Mouse (Mus musculus): ENCODE results near the gene Arfgap2. TPM values are rescaled to one million over a fixed set of nuclear protein-coding genes. Genes with fewer than 3 reads are reported as not detected.
"Not testable (repeated sequence)": the region's sequence is repeated elsewhere in the genome, so short reads cannot be mapped to it uniquely, and the experiment has no call there.

Arfgap2 gene
- 77.5 and 77.7 TPM in 2 replicates for polyA plus RNA-seq (2015; fragmentation: Nextera tagmentation; extraction: Ambion mirVana)

GRCm38 (mm10) chr2:91264711-91265681 is at the start of gene Arfgap2:
TSS of gene Arfgap2 (plus strand) at chr2:91264974.
- Histone ChIP-seq H3K4me1 (replicated peaks; ENCODE audit: control insufficient read depth, insufficient read depth, low read length) (peaks cover 16% of the 10 kb centered on the region), H3K4me2 (ENCODE audit: low read length) (peak within 1 kb of the TSS; percentile 91), H3K27me3 (replicated peaks; ENCODE audit: control insufficient read depth, insufficient read depth, low read length) (no peaks in the 10 kb centered on the region), H3K36me3 (ENCODE audit: control insufficient read depth, insufficient read depth) (peaks cover 27% of the 10 kb centered on the region), H3K9ac (replicated peaks; ENCODE audit: low read depth, low read length) (peak within 1 kb of the TSS; percentile 87), H3K27ac (ENCODE audit: low read length) (peak within 1 kb of the TSS; percentile 87), H3K9me3 (ENCODE audit: control insufficient read depth, low read length) (no peaks in the 10 kb centered on the region), H3K4me3 (replicated peaks; ENCODE audit: low read length) (peak within 1 kb of the TSS; percentile 77)
- 1% methylated on average over 72 of the region's 72 CpGs for WGBS
- ATAC-seq, result peak; percentile 99

- no peak overlapping the region for H3K27ac ChIP-seq (ENCODE audit: low read length)
- 43% methylated on average over 4 of the region's 4 CpGs for WGBS
- H3K9ac ChIP-seq (replicated peaks; ENCODE audit: low read depth, low read length), result no peak overlapping the region
- no peaks in the 10 kb centered on the region for H3K27me3 ChIP-seq (replicated peaks; ENCODE audit: control insufficient read depth, insufficient read depth, low read length)
- no peak for ATAC-seq
- no peaks in the 10 kb centered on the region for H3K9me3 ChIP-seq (ENCODE audit: control insufficient read depth, low read length)
- no peak overlapping the region for H3K4me3 ChIP-seq (replicated peaks; ENCODE audit: low read length)
- 0 out of 2 replicates have a peak, but pooled peaks cover 2% of the 10 kb centered on the region for H3K4me1 ChIP-seq (replicated peaks; ENCODE audit: control insufficient read depth, insufficient read depth, low read length)
- H3K4me2 ChIP-seq (ENCODE audit: low read length), result no peak overlapping the region
- peaks cover 8% of the 10 kb centered on the region; the same call in 1 of the 2 replicates for H3K36me3 ChIP-seq (ENCODE audit: control insufficient read depth, insufficient read depth)
Observed at GRCm38 (mm10) chr2:91217032-91217431, 47.7 kb upstream of the Arfgap2 start.

GRCm38 (mm10) chr2:91220501-91220900 is 44.3 kb upstream of the Arfgap2 start:
- ATAC-seq, result no peak
- Histone ChIP-seq H3K36me3 (ENCODE audit: control insufficient read depth, insufficient read depth) (no peaks in the 10 kb centered on the region), H3K4me2 (ENCODE audit: low read length) (no peak overlapping the region), H3K4me3 (replicated peaks; ENCODE audit: low read length) (no peak overlapping the region), H3K4me1 (replicated peaks; ENCODE audit: control insufficient read depth, insufficient read depth, low read length) (0 out of 2 replicates have a peak, but pooled peaks cover 2% of the 10 kb centered on the region), H3K27me3 (replicated peaks; ENCODE audit: control insufficient read depth, insufficient read depth, low read length) (no peaks in the 10 kb centered on the region), H3K27ac (ENCODE audit: low read length) (no peak overlapping the region), H3K9me3 (ENCODE audit: control insufficient read depth, low read length) (no peaks in the 10 kb centered on the region), H3K9ac (replicated peaks; ENCODE audit: low read depth, low read length) (no peak overlapping the region)
- whole genome bisulfite sequencing, result 98% methylated on average over 3 of the region's 3 CpGs

GRCm38 (mm10) chr2:91223614-91224013 is 41.2 kb upstream of the Arfgap2 start:
- no peaks in the 10 kb centered on the region for H3K4me1 ChIP-seq (replicated peaks; ENCODE audit: control insufficient read depth, insufficient read depth, low read length)
- H3K27ac ChIP-seq (ENCODE audit: low read length), result no peak overlapping the region
- H3K9ac ChIP-seq (replicated peaks; ENCODE audit: low read depth, low read length), result no peak overlapping the region
- WGBS, result 79% methylated on average over 2 of the region's 2 CpGs
- H3K4me3 ChIP-seq (replicated peaks; ENCODE audit: low read length), result no peak overlapping the region
- no peaks in the 10 kb centered on the region for H3K36me3 ChIP-seq (ENCODE audit: control insufficient read depth, insufficient read depth)
- H3K4me2 ChIP-seq (ENCODE audit: low read length), result no peak overlapping the region
- ATAC-seq, result no peak
- H3K27me3 ChIP-seq (replicated peaks; ENCODE audit: control insufficient read depth, insufficient read depth, low read length), result no peaks in the 10 kb centered on the region
- no peaks in the 10 kb centered on the region for H3K9me3 ChIP-seq (ENCODE audit: control insufficient read depth, low read length)

GRCm38 (mm10) chr2:91229735-91230134 is 35.0 kb upstream of the Arfgap2 start:
- H3K4me3 ChIP-seq (replicated peaks; ENCODE audit: low read length), result no peak overlapping the region
- no peaks in the 10 kb centered on the region for H3K9me3 ChIP-seq (ENCODE audit: control insufficient read depth, low read length)
- peaks cover 3% of the 10 kb centered on the region; the same call in 1 of the 2 replicates for H3K36me3 ChIP-seq (ENCODE audit: control insufficient read depth, insufficient read depth)
- H3K4me1 ChIP-seq (replicated peaks; ENCODE audit: control insufficient read depth, insufficient read depth, low read length), result no peaks in the 10 kb centered on the region
- H3K27me3 ChIP-seq (replicated peaks; ENCODE audit: control insufficient read depth, insufficient read depth, low read length), result no peaks in the 10 kb centered on the region
- H3K9ac ChIP-seq (replicated peaks; ENCODE audit: low read depth, low read length), result no peak overlapping the region
- ATAC-seq, result no peak
- H3K27ac ChIP-seq (ENCODE audit: low read length), result no peak overlapping the region
- no peak overlapping the region for H3K4me2 ChIP-seq (ENCODE audit: low read length)
- WGBS, result 87% methylated on average over 2 of the region's 2 CpGs

- H3K36me3 ChIP-seq (ENCODE audit: control insufficient read depth, insufficient read depth), result peaks cover 3% of the 10 kb centered on the region; the same call in 1 of the 2 replicates
- peak within 1 kb of the TSS; percentile 87 for H3K4me2 ChIP-seq (ENCODE audit: low read length)
- WGBS, result under 1% methylated on average over 46 of the region's 48 CpGs
- peak within 1 kb of the TSS; percentile 65 for H3K4me3 ChIP-seq (replicated peaks; ENCODE audit: low read length)
- ATAC-seq, result peak; percentile 98
- H3K9me3 ChIP-seq (ENCODE audit: control insufficient read depth, low read length), result no peaks in the 10 kb centered on the region
- H3K4me1 ChIP-seq (replicated peaks; ENCODE audit: control insufficient read depth, insufficient read depth, low read length), result peaks cover 10% of the 10 kb centered on the region
- H3K27me3 ChIP-seq (replicated peaks; ENCODE audit: control insufficient read depth, insufficient read depth, low read length), result no peaks in the 10 kb centered on the region
- peak within 1 kb of the TSS; percentile 96 for H3K27ac ChIP-seq (ENCODE audit: low read length)
- peak within 1 kb of the TSS; percentile 66 for H3K9ac ChIP-seq (replicated peaks; ENCODE audit: low read depth, low read length)
Observed at GRCm38 (mm10) chr2:91236601-91237510, 27.9 kb upstream of the Arfgap2 start, which contains the start of gene Ddb2. TSS of gene Ddb2 (minus strand) at chr2:91236982.

- Histone ChIP-seq H3K4me1 (replicated peaks; ENCODE audit: control insufficient read depth, insufficient read depth, low read length) (peaks cover 10% of the 10 kb centered on the region), H3K27ac (ENCODE audit: low read length) (peak overlapping the region; percentile 96), H3K9ac (replicated peaks; ENCODE audit: low read depth, low read length) (peak overlapping the region; percentile 66; the same call in 1 of the 2 replicates), H3K4me3 (replicated peaks; ENCODE audit: low read length) (peak overlapping the region; percentile 65), H3K4me2 (ENCODE audit: low read length) (peak overlapping the region; percentile 87)
- H3K9me3 ChIP-seq (ENCODE audit: control insufficient read depth, low read length); H3K36me3 ChIP-seq (ENCODE audit: control insufficient read depth, insufficient read depth); H3K27me3 ChIP-seq (replicated peaks; ENCODE audit: control insufficient read depth, insufficient read depth, low read length): not testable (repeated sequence)
- 24% methylated on average over 4 of the region's 4 CpGs for WGBS
- peak; percentile 51 for ATAC-seq
Observed at GRCm38 (mm10) chr2:91237511-91238080, 27.2 kb upstream of the Arfgap2 start.

- peaks cover 3% of the 10 kb centered on the region for H3K4me1 ChIP-seq (replicated peaks; ENCODE audit: control insufficient read depth, insufficient read depth, low read length)
- no peak for ATAC-seq
- H3K9me3 ChIP-seq (ENCODE audit: control insufficient read depth, low read length), result no peaks in the 10 kb centered on the region
- H3K27ac ChIP-seq (ENCODE audit: low read length), result no peak overlapping the region
- no peak overlapping the region for H3K9ac ChIP-seq (replicated peaks; ENCODE audit: low read depth, low read length)
- WGBS, result 71% methylated on average over 5 of the region's 5 CpGs
- H3K4me2 ChIP-seq (ENCODE audit: low read length), result no peak overlapping the region
- H3K36me3 ChIP-seq (ENCODE audit: control insufficient read depth, insufficient read depth), result no peaks in the 10 kb centered on the region
- no peaks in the 10 kb centered on the region for H3K27me3 ChIP-seq (replicated peaks; ENCODE audit: control insufficient read depth, insufficient read depth, low read length)
- H3K4me3 ChIP-seq (replicated peaks; ENCODE audit: low read length), result no peak overlapping the region
Observed at GRCm38 (mm10) chr2:91242547-91242946, 22.2 kb upstream of the Arfgap2 start.

Data from forebrain, embryonic 16.5 days (tissue).